Mouse (Mus musculus): Measurements from ENCODE around the gene Aak1. TPM values are rescaled to one million over a fixed set of nuclear protein-coding genes. Genes with fewer than 3 reads are reported as not detected.
"Not testable (repeated sequence)": the region's sequence is repeated elsewhere in the genome, so short reads cannot be mapped to it uniquely, and the experiment has no call there.

Aak1 gene
- polyA plus RNA-seq, 1 experiment: 21.5 TPM

GRCm38 (mm10) chr6:87018874-87019273, 169.6 kb downstream of the Aak1 start:
- no peaks in the 10 kb centered on the region for H3K4me1 ChIP-seq (ENCODE audit: control insufficient read depth, insufficient read depth, insufficient read length)
- no peak for DNase-seq (ENCODE audit: low read depth in 1 of 2, low spot score in 2 of 2)
- TF ChIP-seq POLR2A (IDR thresholded peaks at IDR 0.05; ENCODE audit: low read depth, low read length) (no peak), CTCF (IDR thresholded peaks at IDR 0.05; ENCODE audit: extremely low read depth, insufficient read depth, insufficient read length, insufficient replicate concordance) (no peak)
- no peaks in the 10 kb centered on the region for H3K27me3 ChIP-seq (ENCODE audit: control insufficient read depth, insufficient read depth, low read length)
- H3K4me3 ChIP-seq (ENCODE audit: extremely low read depth, insufficient read depth, insufficient read length): no peak overlapping the region
- peaks cover 54% of the 10 kb centered on the region for H3K36me3 ChIP-seq (ENCODE audit: control insufficient read depth, insufficient read depth, low read length)
- 88% methylated on average over 8 of the region's 8 CpGs for WGBS
- H3K27ac ChIP-seq (ENCODE audit: insufficient read depth, low read length): no peak overlapping the region

- WGBS: 97% methylated on average over 12 of the region's 12 CpGs
- peaks cover 56% of the 10 kb centered on the region for H3K36me3 ChIP-seq (ENCODE audit: control insufficient read depth, insufficient read depth, low read length)
These were observed 172.5 kb downstream of the Aak1 start for GRCm38 (mm10) chr6:87021791-87022190.

GRCm38 (mm10) chr6:87026980-87027379, 177.7 kb downstream of the Aak1 start:
- Histone ChIP-seq H3K27me3 (ENCODE audit: control insufficient read depth, insufficient read depth, low read length) (no peaks in the 10 kb centered on the region), H3K4me3 (ENCODE audit: extremely low read depth, insufficient read depth, insufficient read length) (no peak overlapping the region), H3K36me3 (ENCODE audit: control insufficient read depth, insufficient read depth, low read length) (peaks cover 21% of the 10 kb centered on the region), H3K4me1 (ENCODE audit: control insufficient read depth, insufficient read depth, insufficient read length) (no peaks in the 10 kb centered on the region), H3K27ac (ENCODE audit: insufficient read depth, low read length) (no peak overlapping the region)
- no peak for DNase-seq (ENCODE audit: low read depth in 1 of 2, low spot score in 2 of 2)
- TF ChIP-seq CTCF (IDR thresholded peaks at IDR 0.05; ENCODE audit: extremely low read depth, insufficient read depth, insufficient read length, insufficient replicate concordance) (no peak), POLR2A (IDR thresholded peaks at IDR 0.05; ENCODE audit: low read depth, low read length) (no peak)
- WGBS: 66% methylated on average over 7 of the region's 7 CpGs

More at GRCm38 (mm10) chr6:87021791-87022190, 172.5 kb downstream of the Aak1 start:
- TF ChIP-seq CTCF (IDR thresholded peaks at IDR 0.05; ENCODE audit: extremely low read depth, insufficient read depth, insufficient read length, insufficient replicate concordance): no peak
- no peak for TF ChIP-seq POLR2A (IDR thresholded peaks at IDR 0.05; ENCODE audit: low read depth, low read length)
- Histone ChIP-seq H3K27me3 (ENCODE audit: control insufficient read depth, insufficient read depth, low read length) (no peaks in the 10 kb centered on the region), H3K4me1 (ENCODE audit: control insufficient read depth, insufficient read depth, insufficient read length) (no peaks in the 10 kb centered on the region), H3K27ac (ENCODE audit: insufficient read depth, low read length) (no peak overlapping the region), H3K4me3 (ENCODE audit: extremely low read depth, insufficient read depth, insufficient read length) (no peak overlapping the region)
- no peak for DNase-seq (ENCODE audit: low read depth in 1 of 2, low spot score in 2 of 2)

GRCm38 (mm10) chr6:87028881-87029280, 179.6 kb downstream of the Aak1 start:
- Histone ChIP-seq H3K27me3 (ENCODE audit: control insufficient read depth, insufficient read depth, low read length) (no peaks in the 10 kb centered on the region), H3K4me1 (ENCODE audit: control insufficient read depth, insufficient read depth, insufficient read length) (no peaks in the 10 kb centered on the region), H3K36me3 (ENCODE audit: control insufficient read depth, insufficient read depth, low read length) (peaks cover 13% of the 10 kb centered on the region), H3K4me3 (ENCODE audit: extremely low read depth, insufficient read depth, insufficient read length) (no peak overlapping the region), H3K27ac (ENCODE audit: insufficient read depth, low read length) (no peak overlapping the region)
- DNase-seq (ENCODE audit: low read depth in 1 of 2, low spot score in 2 of 2): no peak
- TF ChIP-seq POLR2A (IDR thresholded peaks at IDR 0.05; ENCODE audit: low read depth, low read length): no peak
- TF ChIP-seq CTCF (IDR thresholded peaks at IDR 0.05; ENCODE audit: extremely low read depth, insufficient read depth, insufficient read length, insufficient replicate concordance): no peak

- WGBS: 94% methylated on average over 7 of the region's 7 CpGs
- H3K4me3 ChIP-seq (ENCODE audit: extremely low read depth, insufficient read depth, insufficient read length); H3K27me3 ChIP-seq (ENCODE audit: control insufficient read depth, insufficient read depth, low read length); H3K27ac ChIP-seq (ENCODE audit: insufficient read depth, low read length); DNase-seq (ENCODE audit: low read depth in 1 of 2, low spot score in 2 of 2); H3K36me3 ChIP-seq (ENCODE audit: control insufficient read depth, insufficient read depth, low read length); H3K4me1 ChIP-seq (ENCODE audit: control insufficient read depth, insufficient read depth, insufficient read length): not testable (repeated sequence)
These were observed 182.0 kb downstream of the Aak1 start for GRCm38 (mm10) chr6:87031310-87031709.

GRCm38 (mm10) chr6:87032401-87032800, 183.1 kb downstream of the Aak1 start:
- TF ChIP-seq CTCF (IDR thresholded peaks at IDR 0.05; ENCODE audit: extremely low read depth, insufficient read depth, insufficient read length, insufficient replicate concordance): no peak
- TF ChIP-seq POLR2A (IDR thresholded peaks at IDR 0.05; ENCODE audit: low read depth, low read length): no peak
- H3K4me3 ChIP-seq (ENCODE audit: extremely low read depth, insufficient read depth, insufficient read length): no peak overlapping the region
- WGBS: 94% methylated on average over 3 of the region's 3 CpGs
- H3K27me3 ChIP-seq (ENCODE audit: control insufficient read depth, insufficient read depth, low read length): no peaks in the 10 kb centered on the region
- H3K27ac ChIP-seq (ENCODE audit: insufficient read depth, low read length): no peak overlapping the region
- peaks cover 1% of the 10 kb centered on the region; the same call in 1 of the 2 replicates for H3K36me3 ChIP-seq (ENCODE audit: control insufficient read depth, insufficient read depth, low read length)
- DNase-seq (ENCODE audit: low read depth in 1 of 2, low spot score in 2 of 2): no peak
- no peaks in the 10 kb centered on the region for H3K4me1 ChIP-seq (ENCODE audit: control insufficient read depth, insufficient read depth, insufficient read length)

- 85% methylated on average over 3 of the region's 3 CpGs for WGBS
- no peak for DNase-seq (ENCODE audit: low read depth in 1 of 2, low spot score in 2 of 2)
These were observed 185.1 kb downstream of the Aak1 start for GRCm38 (mm10) chr6:87034395-87034794.

More at GRCm38 (mm10) chr6:87034395-87034794, 185.1 kb downstream of the Aak1 start:
- TF ChIP-seq CTCF (IDR thresholded peaks at IDR 0.05; ENCODE audit: extremely low read depth, insufficient read depth, insufficient read length, insufficient replicate concordance) (no peak), POLR2A (IDR thresholded peaks at IDR 0.05; ENCODE audit: low read depth, low read length) (no peak)
- Histone ChIP-seq H3K27me3 (ENCODE audit: control insufficient read depth, insufficient read depth, low read length) (no peaks in the 10 kb centered on the region), H3K27ac (ENCODE audit: insufficient read depth, low read length) (no peak overlapping the region), H3K36me3 (ENCODE audit: control insufficient read depth, insufficient read depth, low read length) (no peaks in the 10 kb centered on the region; the same call in 1 of the 2 replicates), H3K4me3 (ENCODE audit: extremely low read depth, insufficient read depth, insufficient read length) (no peak overlapping the region), H3K4me1 (ENCODE audit: control insufficient read depth, insufficient read depth, insufficient read length) (peaks cover 3% of the 10 kb centered on the region; the same call in 1 of the 2 replicates)
